Comparison of ENCODE assay signal across 16 mouse cellular contexts in the genomic region with DNA sequence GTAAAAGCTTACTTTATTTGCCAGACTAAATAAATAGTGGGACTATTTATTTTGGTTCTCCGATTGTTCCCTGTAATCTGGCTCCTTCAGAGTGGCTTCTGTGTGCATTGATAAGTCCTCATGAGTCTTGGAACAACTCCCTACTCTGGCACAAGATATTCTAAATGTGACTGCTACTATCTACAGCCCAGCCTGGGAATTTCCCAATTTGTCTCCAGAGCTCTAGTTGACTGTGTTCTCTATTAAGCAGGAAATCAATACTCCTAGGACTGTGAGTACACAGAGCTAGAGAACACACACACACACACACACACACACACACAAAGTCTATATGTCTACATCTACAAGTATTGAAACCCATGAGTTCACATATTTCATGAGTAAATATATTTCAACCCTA.
"Had no signal": no experiment of that assay in that cellular context is flagged by ENCODE, and none has a peak within 500 bp of the region (broad histone marks: within the 10 kb centered on the region; RNA-seq: fewer than 3 reads in every experiment).

No protein-coding gene starts in this region.

- H3K4me1 ChIP-seq: limb, embryonic 15.5 days; midbrain, embryonic 10.5 days; neural tube, embryonic 15.5 days had no signal

- H3K9ac ChIP-seq: limb, embryonic 15.5 days; lung, embryonic 14.5 days; neural tube, embryonic 15.5 days had no signal

- DNase-seq: kidney, adult 11 months; kidney, adult 9 months; kidney, postnatal 36 days; layer of hippocampus, adult 9-11 months; layer of hippocampus, postnatal 36 days; lung, embryonic 14.5 days; lung, postnatal 10 days; lung, postnatal 4 days; midbrain, embryonic 14.5 days; thymus, adult 2 months; thymus, postnatal 25 days had no signal

- H3K4me2 ChIP-seq: limb, embryonic 15.5 days; lung, embryonic 14.5 days; neural tube, embryonic 15.5 days had no signal

- H3K9me3 ChIP-seq: limb, embryonic 15.5 days; neural tube, embryonic 15.5 days had no signal

- H3K27me3 ChIP-seq: limb, embryonic 15.5 days; neural tube, embryonic 15.5 days had no signal

- H3K27ac ChIP-seq: kidney, postnatal 0 days; limb, embryonic 15.5 days; midbrain, embryonic 10.5 days; neural tube, embryonic 15.5 days had no signal

- H3K36me3 ChIP-seq: limb, embryonic 15.5 days; midbrain, embryonic 10.5 days; neural tube, embryonic 15.5 days had no signal

- H3K4me3 ChIP-seq: limb, embryonic 15.5 days; midbrain, embryonic 10.5 days; myocyte; neural tube, embryonic 15.5 days had no signal
